Mouse (Mus musculus): ENCODE measurements around the gene Sod3. TPM values are rescaled to one million over a fixed set of nuclear protein-coding genes. Genes with fewer than 3 reads are reported as not detected.

The Sod3 gene
- total and polyA plus RNA-seq, 3 experiments, result 0.05 TPM; not detected in 2

DNA sequence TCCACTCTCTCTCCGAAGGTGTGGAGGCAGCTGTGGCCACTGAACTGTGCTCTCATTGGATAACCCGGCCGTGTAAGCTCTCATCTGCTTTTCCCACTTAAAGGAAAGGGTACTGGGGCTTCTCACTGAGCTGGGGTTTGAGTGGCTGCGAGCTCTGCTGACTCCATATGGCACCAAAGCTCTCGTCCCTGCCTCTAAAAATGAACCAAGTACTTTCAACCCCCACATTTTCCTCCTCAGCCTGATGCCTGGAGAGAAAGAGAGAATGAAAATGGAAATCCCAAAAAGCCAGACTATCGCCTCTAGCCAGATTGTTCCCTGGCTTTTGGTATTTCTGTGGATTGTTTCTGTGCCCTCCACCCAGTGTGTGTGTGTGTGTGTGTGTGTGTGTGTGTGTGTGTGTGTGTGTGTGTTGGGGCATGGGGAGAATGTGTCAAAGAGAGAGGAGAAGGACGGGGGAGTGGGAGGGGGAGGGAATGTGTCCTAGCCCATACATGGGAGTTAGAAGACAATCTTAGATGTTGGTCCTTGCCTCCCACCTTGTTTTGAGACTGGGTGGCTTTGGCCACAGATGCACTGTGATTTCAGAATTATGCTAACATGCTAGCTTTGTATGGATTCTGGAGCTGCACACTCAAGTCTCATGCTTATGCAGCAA, 24.6 kb downstream of the Sod3 start:
- Histone ChIP-seq H3K27me3 (ENCODE audit: insufficient read depth, low read length) (no peaks in the 10 kb centered on the region), H3K36me3 (replicated peaks) (no peaks in the 10 kb centered on the region), H3K9me3 (replicated peaks) (peaks cover 54% of the 10 kb centered on the region), H3K4me1 (ENCODE audit: insufficient read depth, low read depth, low read length) (no peaks in the 10 kb centered on the region), H3K4me3 (ENCODE audit: low read depth, low read length) (no peak overlapping the region)
- ATAC-seq (ENCODE audit: extremely low read depth, insufficient number of reproducible peaks, low FRiP score, poor library complexity, severe bottlenecking), result no peak
- no peak for DNase-seq (ENCODE audit: low spot score)
- TF ChIP-seq CTCF (IDR thresholded peaks at IDR 0.05; ENCODE audit: low read depth, low read length), result no peak

GRCm38 (mm10) chr5:52390381-52390780, 26.8 kb downstream of the Sod3 start:
- peaks cover 45% of the 10 kb centered on the region for H3K9me3 ChIP-seq (replicated peaks)
- ATAC-seq (ENCODE audit: extremely low read depth, insufficient number of reproducible peaks, low FRiP score, poor library complexity, severe bottlenecking) (no peak), DNase-seq (ENCODE audit: low spot score) (no peak)
- no peaks in the 10 kb centered on the region for H3K36me3 ChIP-seq (replicated peaks)
- H3K27me3 ChIP-seq (ENCODE audit: insufficient read depth, low read length), result no peaks in the 10 kb centered on the region
- TF ChIP-seq GATA1 (IDR thresholded peaks at IDR 0.05; ENCODE audit: borderline replicate concordance, low read length), result no peak
- TF ChIP-seq GATA2 (IDR thresholded peaks at IDR 0.05; ENCODE audit: borderline replicate concordance, low read depth, low read length), result no peak
- TF ChIP-seq CTCF (IDR thresholded peaks at IDR 0.05; ENCODE audit: low read depth, low read length), result no peak
- no peak for TF ChIP-seq POLR2AphosphoS5 (IDR thresholded peaks at IDR 0.05; ENCODE audit: insufficient replicate concordance, low read depth, low read length)
- no peak for TF ChIP-seq TAL1 (conservative IDR thresholded peaks at IDR 0.05; ENCODE audit: low read depth, low read length)
- H3K4me1 ChIP-seq (ENCODE audit: insufficient read depth, low read depth, low read length), result no peaks in the 10 kb centered on the region
- H3K4me3 ChIP-seq (ENCODE audit: low read depth, low read length), result no peak overlapping the region

GRCm38 (mm10) chr5:52391471-52391870, 27.9 kb downstream of the Sod3 start:
- Histone ChIP-seq H3K36me3 (replicated peaks) (no peaks in the 10 kb centered on the region), H3K4me3 (ENCODE audit: low read depth, low read length) (no peak overlapping the region), H3K4me1 (ENCODE audit: insufficient read depth, low read depth, low read length) (no peaks in the 10 kb centered on the region), H3K9me3 (replicated peaks) (peaks cover 44% of the 10 kb centered on the region), H3K27me3 (ENCODE audit: insufficient read depth, low read length) (no peaks in the 10 kb centered on the region)
- TF ChIP-seq CTCF (IDR thresholded peaks at IDR 0.05; ENCODE audit: low read depth, low read length), result no peak
- no peak for TF ChIP-seq TAL1 (conservative IDR thresholded peaks at IDR 0.05; ENCODE audit: low read depth, low read length)
- no peak for TF ChIP-seq POLR2AphosphoS5 (IDR thresholded peaks at IDR 0.05; ENCODE audit: insufficient replicate concordance, low read depth, low read length)
- no peak for TF ChIP-seq GATA2 (IDR thresholded peaks at IDR 0.05; ENCODE audit: borderline replicate concordance, low read depth, low read length)
- no peak for TF ChIP-seq GATA1 (IDR thresholded peaks at IDR 0.05; ENCODE audit: borderline replicate concordance, low read length)
- ATAC-seq (ENCODE audit: extremely low read depth, insufficient number of reproducible peaks, low FRiP score, poor library complexity, severe bottlenecking) (no peak), DNase-seq (ENCODE audit: low spot score) (no peak)

DNA sequence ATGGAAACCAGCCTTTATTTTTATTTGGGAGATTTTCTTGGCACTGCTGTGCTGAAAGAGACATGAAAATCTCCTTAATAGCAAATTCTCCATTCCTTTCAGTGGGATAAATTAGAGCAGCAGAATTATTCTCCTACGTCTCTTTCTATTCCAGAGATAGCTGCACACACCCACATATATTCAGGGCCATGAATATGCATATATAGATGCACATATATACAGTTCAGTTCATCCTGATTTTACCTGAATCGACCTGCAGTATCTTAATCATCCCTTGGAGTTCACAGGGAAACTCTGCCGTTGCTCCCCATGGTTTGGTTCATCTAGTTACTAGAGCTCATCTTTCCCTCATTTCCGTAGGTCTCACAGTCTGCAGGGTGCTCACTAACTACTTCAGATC, 30.2 kb downstream of the Sod3 start:
- Histone ChIP-seq H3K4me1 (ENCODE audit: insufficient read depth, low read depth, low read length) (no peaks in the 10 kb centered on the region), H3K36me3 (replicated peaks) (no peaks in the 10 kb centered on the region), H3K27me3 (ENCODE audit: insufficient read depth, low read length) (no peaks in the 10 kb centered on the region), H3K4me3 (ENCODE audit: low read depth, low read length) (no peak overlapping the region), H3K9me3 (replicated peaks) (peaks cover 34% of the 10 kb centered on the region)
- TF ChIP-seq GATA1 (IDR thresholded peaks at IDR 0.05; ENCODE audit: borderline replicate concordance, low read length) (no peak), CTCF (IDR thresholded peaks at IDR 0.05; ENCODE audit: low read depth, low read length) (no peak), GATA2 (IDR thresholded peaks at IDR 0.05; ENCODE audit: borderline replicate concordance, low read depth, low read length) (no peak), TAL1 (conservative IDR thresholded peaks at IDR 0.05; ENCODE audit: low read depth, low read length) (no peak; the same call in 1 of the 2 replicates), POLR2AphosphoS5 (IDR thresholded peaks at IDR 0.05; ENCODE audit: insufficient replicate concordance, low read depth, low read length) (no peak)
- ATAC-seq (ENCODE audit: extremely low read depth, insufficient number of reproducible peaks, low FRiP score, poor library complexity, severe bottlenecking) (no peak), DNase-seq (ENCODE audit: low spot score) (no peak)

DNA sequence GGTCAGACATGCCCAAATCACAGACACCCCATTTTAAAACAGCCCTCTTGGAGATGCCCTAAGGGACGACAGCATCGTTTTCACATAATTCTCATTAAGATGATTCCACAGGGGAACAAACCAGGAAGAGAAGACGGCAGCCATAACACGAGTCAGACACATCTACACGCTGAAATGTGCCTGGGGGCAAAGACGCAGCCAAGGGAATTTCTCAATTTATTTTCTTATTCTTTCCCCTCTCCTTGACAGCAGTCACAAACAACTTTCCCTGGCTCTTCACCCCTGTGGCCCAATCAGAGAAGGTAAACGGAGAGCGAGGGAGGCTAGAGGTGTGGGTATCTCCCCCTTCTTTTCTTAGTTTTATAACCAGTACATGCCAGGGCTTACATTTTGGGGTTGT, 40.8 kb downstream of the Sod3 start:
- TF ChIP-seq GATA2 (IDR thresholded peaks at IDR 0.05; ENCODE audit: borderline replicate concordance, low read depth, low read length) (no peak), GATA1 (IDR thresholded peaks at IDR 0.05; ENCODE audit: borderline replicate concordance, low read length) (no peak), TAL1 (conservative IDR thresholded peaks at IDR 0.05; ENCODE audit: low read depth, low read length) (no peak), CTCF (IDR thresholded peaks at IDR 0.05; ENCODE audit: low read depth, low read length) (no peak), POLR2AphosphoS5 (IDR thresholded peaks at IDR 0.05; ENCODE audit: insufficient replicate concordance, low read depth, low read length) (no peak)
- Histone ChIP-seq H3K36me3 (replicated peaks) (no peaks in the 10 kb centered on the region), H3K27me3 (ENCODE audit: insufficient read depth, low read length) (no peaks in the 10 kb centered on the region), H3K4me1 (ENCODE audit: insufficient read depth, low read depth, low read length) (no peaks in the 10 kb centered on the region), H3K9me3 (replicated peaks) (peaks cover 22% of the 10 kb centered on the region), H3K4me3 (ENCODE audit: low read depth, low read length) (no peak overlapping the region)
- DNase-seq (ENCODE audit: low spot score) (no peak), ATAC-seq (ENCODE audit: extremely low read depth, insufficient number of reproducible peaks, low FRiP score, poor library complexity, severe bottlenecking) (no peak)

DNA sequence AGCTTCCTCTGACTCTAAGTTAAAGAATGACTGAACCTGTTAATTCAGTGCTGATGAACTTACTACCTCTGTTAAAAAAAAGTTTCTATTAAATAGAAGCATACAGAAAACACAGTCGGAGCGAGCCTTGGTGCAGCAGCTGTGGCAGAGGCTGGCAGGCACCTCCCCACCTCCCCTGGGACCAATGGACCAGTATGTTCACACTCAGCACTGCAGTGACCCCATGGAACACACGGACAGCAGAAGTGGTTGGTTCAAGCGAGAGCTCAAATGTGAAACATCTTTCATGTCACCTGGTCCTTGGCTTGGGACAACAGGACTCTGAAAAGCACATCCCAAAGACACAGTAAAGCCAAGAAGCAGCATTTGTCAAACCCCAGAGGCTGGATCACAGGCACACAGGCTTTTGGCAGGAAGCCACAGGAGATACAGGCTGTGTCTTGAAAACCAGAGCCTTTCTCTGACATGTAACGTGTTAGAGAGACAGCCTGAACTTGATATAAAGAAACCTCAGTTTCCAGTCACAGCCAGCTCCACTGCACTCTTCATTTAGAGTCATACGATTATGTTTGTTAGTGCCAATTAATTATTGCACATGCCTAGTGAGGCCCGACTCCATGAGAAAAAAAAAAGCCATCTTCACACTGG, 45.2 kb downstream of the Sod3 start:
- ATAC-seq (ENCODE audit: extremely low read depth, insufficient number of reproducible peaks, low FRiP score, poor library complexity, severe bottlenecking), result no peak
- H3K27me3 ChIP-seq (ENCODE audit: insufficient read depth, low read length), result no peaks in the 10 kb centered on the region
- DNase-seq (ENCODE audit: low spot score), result no peak
- no peaks in the 10 kb centered on the region for H3K36me3 ChIP-seq (replicated peaks)
- no peaks in the 10 kb centered on the region for H3K4me1 ChIP-seq (ENCODE audit: insufficient read depth, low read depth, low read length)
- H3K4me3 ChIP-seq (ENCODE audit: low read depth, low read length), result no peak overlapping the region
- peaks cover 47% of the 10 kb centered on the region for H3K9me3 ChIP-seq (replicated peaks)
- no peak for TF ChIP-seq GATA1 (IDR thresholded peaks at IDR 0.05; ENCODE audit: borderline replicate concordance, low read length)
- no peak for TF ChIP-seq CTCF (IDR thresholded peaks at IDR 0.05; ENCODE audit: low read depth, low read length)

All from G1E (cell line).